Mouse (Mus musculus): ENCODE measurements at regions not wholly inside any gene's neighbourhood (a gene's known extent, or its start where the extent isn't known, plus 50 kb on each side); places are given as distances from the start of the nearest gene placed in this dataset.
A peak's percentile ranks its signal among the peaks of the same experiment; 100 is the strongest.
"Not testable (repeated sequence)": the region's sequence is repeated elsewhere in the genome, so short reads cannot be mapped to it uniquely, and the experiment has no call there.

- ATAC-seq (ENCODE audit: insufficient number of reproducible peaks, low FRiP score, low TSS enrichment, low read depth): no peak
- Histone ChIP-seq H3K9me3 (no peaks in the 10 kb centered on the region), H3K4me2 (no peak overlapping the region), H3K4me3 (no peak overlapping the region), H3K27me3 (no peaks in the 10 kb centered on the region), H3K36me3 (no peaks in the 10 kb centered on the region), H3K4me1 (no peaks in the 10 kb centered on the region), H3K27ac (no peak overlapping the region), H3K9ac (no peak overlapping the region)
- 92% methylated on average over 5 of the region's 5 CpGs for WGBS
These were observed 132.9 kb downstream of the Tomm20 start for GRCm38 (mm10) chr8:126812777-126813176.

DNA sequence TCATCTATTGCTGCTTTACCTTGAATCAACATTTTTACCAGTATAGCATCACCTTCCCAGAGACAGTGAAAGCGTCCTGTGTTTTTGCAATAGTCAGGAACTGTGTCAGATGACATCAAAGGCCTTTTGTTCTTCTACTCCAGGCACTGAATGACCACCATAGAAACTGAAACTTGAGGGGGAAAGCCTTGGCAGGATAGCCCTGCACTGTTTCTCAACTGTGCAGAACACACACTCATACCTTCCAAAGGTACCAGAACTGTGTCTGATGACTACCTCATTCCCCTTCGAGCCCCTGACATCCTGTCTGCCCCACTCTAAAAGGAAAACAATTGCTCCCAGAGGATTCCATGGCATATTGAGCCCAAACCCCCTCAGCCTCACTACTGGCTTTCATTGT lies 134.3 kb downstream of the Tomm20 start:
- not testable (repeated sequence) for H3K27me3 ChIP-seq; H3K9ac ChIP-seq; H3K9me3 ChIP-seq; H3K27ac ChIP-seq; ATAC-seq (ENCODE audit: insufficient number of reproducible peaks, low FRiP score, low TSS enrichment, low read depth); H3K4me3 ChIP-seq; H3K4me2 ChIP-seq; H3K4me1 ChIP-seq; H3K36me3 ChIP-seq
- 60% methylated on average over 2 of the region's 2 CpGs for WGBS

DNA sequence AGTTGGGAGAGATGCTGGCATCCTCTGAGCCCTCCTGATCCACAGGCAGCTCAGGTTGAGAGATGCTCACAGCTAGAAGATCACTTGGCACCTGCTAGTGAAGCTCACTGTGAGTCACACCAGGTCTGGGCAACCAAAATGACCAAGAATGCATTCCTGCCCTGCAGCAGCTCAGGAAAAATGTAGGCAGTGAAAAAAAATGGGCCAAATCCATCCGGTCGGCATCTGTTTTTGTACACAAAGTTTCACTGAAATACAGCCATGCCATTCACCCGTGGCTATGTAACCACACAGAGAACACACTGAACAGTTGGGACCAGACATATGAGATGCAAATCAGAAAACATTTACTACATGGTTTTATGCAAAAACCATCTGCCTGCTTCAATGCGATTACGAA lies 135.1 kb downstream of the Tomm20 start:
- H3K4me1 ChIP-seq: peaks cover 4% of the 10 kb centered on the region; the same call in 1 of the 2 replicates
- no peaks in the 10 kb centered on the region for H3K36me3 ChIP-seq
- no peak overlapping the region for H3K9ac ChIP-seq
- H3K27ac ChIP-seq: no peak overlapping the region
- H3K9me3 ChIP-seq: no peaks in the 10 kb centered on the region
- no peaks in the 10 kb centered on the region for H3K27me3 ChIP-seq
- WGBS: 70% methylated on average over 5 of the region's 5 CpGs
- ATAC-seq (ENCODE audit: insufficient number of reproducible peaks, low FRiP score, low TSS enrichment, low read depth): no peak
- no peak overlapping the region for H3K4me3 ChIP-seq
- no peak overlapping the region for H3K4me2 ChIP-seq

DNA sequence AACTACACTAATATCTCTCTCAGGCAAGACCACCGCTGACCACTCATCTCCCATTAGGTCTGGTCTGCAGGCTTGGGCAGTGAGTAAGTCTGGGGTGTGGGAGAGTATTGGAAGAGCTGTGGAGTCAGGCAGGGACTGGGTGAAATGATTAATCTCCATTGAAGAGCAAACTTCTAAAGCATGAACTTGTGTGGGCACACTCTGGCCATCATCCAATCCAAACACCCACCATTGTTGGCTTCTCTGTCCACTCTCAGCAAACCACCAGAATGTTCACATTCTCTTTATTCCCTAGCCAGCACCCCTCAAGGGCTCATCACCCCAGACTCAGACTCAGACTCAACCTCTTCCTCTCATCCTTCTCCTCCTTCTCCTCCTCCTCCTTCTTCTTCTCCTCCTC lies 136.3 kb downstream of the Tomm20 start:
- Histone ChIP-seq H3K27me3 (no peaks in the 10 kb centered on the region), H3K27ac (no peak overlapping the region), H3K36me3 (no peaks in the 10 kb centered on the region), H3K9me3 (no peaks in the 10 kb centered on the region), H3K4me2 (no peak overlapping the region), H3K4me1 (peaks cover 10% of the 10 kb centered on the region; the same call in 1 of the 2 replicates), H3K4me3 (no peak overlapping the region), H3K9ac (no peak overlapping the region)
- ATAC-seq (ENCODE audit: insufficient number of reproducible peaks, low FRiP score, low TSS enrichment, low read depth): no peak
- 80% methylated on average over 1 of the region's 1 CpGs for WGBS

GRCm38 (mm10) chr8:126808496-126808895 lies 137.1 kb downstream of the Tomm20 start:
- H3K9ac ChIP-seq: no peak overlapping the region
- ATAC-seq (ENCODE audit: insufficient number of reproducible peaks, low FRiP score, low TSS enrichment, low read depth): no peak
- 92% methylated on average over 4 of the region's 4 CpGs for WGBS
- no peak overlapping the region for H3K4me3 ChIP-seq
- no peaks in the 10 kb centered on the region for H3K27me3 ChIP-seq
- no peaks in the 10 kb centered on the region for H3K9me3 ChIP-seq
- H3K4me2 ChIP-seq: no peak overlapping the region
- peaks cover 10% of the 10 kb centered on the region; the same call in 1 of the 2 replicates for H3K4me1 ChIP-seq
- H3K36me3 ChIP-seq: no peaks in the 10 kb centered on the region
- no peak overlapping the region for H3K27ac ChIP-seq

DNA sequence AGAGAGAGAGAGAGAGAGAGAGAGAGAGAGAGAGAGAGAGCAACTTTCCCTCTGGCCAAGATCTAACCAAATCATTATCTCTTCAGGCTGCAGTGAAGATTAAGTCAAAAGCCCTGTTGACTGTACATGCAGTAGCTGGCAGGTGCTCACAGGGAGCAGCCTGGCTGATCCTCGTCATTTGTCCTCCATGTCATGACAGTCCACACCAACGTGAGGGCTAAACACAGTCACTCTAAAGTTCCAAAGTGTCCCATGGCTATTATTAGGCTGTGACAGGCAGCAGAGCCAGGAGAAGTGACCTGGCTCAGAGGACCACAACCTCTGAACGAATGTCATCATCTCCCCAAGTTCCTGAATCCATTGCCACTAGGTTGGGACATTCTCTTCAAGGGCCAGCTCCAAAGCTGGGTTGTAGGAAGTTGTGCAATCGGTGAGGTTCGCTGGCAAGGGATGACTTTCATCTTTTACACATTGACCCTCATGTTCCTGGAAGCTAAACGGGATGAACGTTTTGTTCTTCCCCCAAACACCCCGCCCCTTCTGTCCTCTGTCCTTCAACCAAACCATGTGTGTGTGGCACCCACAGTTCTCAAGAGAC lies 138.4 kb downstream of the Tomm20 start:
- Histone ChIP-seq H3K27ac (no peak overlapping the region), H3K27me3 (no peaks in the 10 kb centered on the region), H3K36me3 (no peaks in the 10 kb centered on the region), H3K4me3 (no peak overlapping the region), H3K4me1 (peaks cover 10% of the 10 kb centered on the region; the same call in 1 of the 2 replicates), H3K9ac (no peak overlapping the region), H3K4me2 (no peak overlapping the region), H3K9me3 (no peaks in the 10 kb centered on the region)
- ATAC-seq (ENCODE audit: insufficient number of reproducible peaks, low FRiP score, low TSS enrichment, low read depth): no peak
- 70% methylated on average over 8 of the region's 8 CpGs for WGBS

- WGBS: 91% methylated on average over 2 of the region's 2 CpGs
These were observed 139.1 kb downstream of the Tomm20 start for GRCm38 (mm10) chr8:126806591-126806990.

GRCm38 (mm10) chr8:126806181-126806560 lies 139.5 kb downstream of the Tomm20 start:
- 59% methylated on average over 3 of the region's 3 CpGs for WGBS
- no peak overlapping the region for H3K4me2 ChIP-seq
- H3K9me3 ChIP-seq: no peaks in the 10 kb centered on the region
- no peak overlapping the region for H3K4me3 ChIP-seq
- no peaks in the 10 kb centered on the region for H3K36me3 ChIP-seq
- H3K9ac ChIP-seq: no peak overlapping the region
- H3K27me3 ChIP-seq: no peaks in the 10 kb centered on the region
- no peak for ATAC-seq (ENCODE audit: insufficient number of reproducible peaks, low FRiP score, low TSS enrichment, low read depth)
- peaks cover 10% of the 10 kb centered on the region; the same call in 1 of the 2 replicates for H3K4me1 ChIP-seq
- peak overlapping the region; percentile 69 for H3K27ac ChIP-seq

More at GRCm38 (mm10) chr8:126806591-126806990, 139.1 kb downstream of the Tomm20 start:
- no peak overlapping the region for H3K4me3 ChIP-seq
- ATAC-seq (ENCODE audit: insufficient number of reproducible peaks, low FRiP score, low TSS enrichment, low read depth): no peak
- H3K9me3 ChIP-seq: no peaks in the 10 kb centered on the region
- H3K9ac ChIP-seq: no peak overlapping the region
- peaks cover 10% of the 10 kb centered on the region; the same call in 1 of the 2 replicates for H3K4me1 ChIP-seq
- H3K4me2 ChIP-seq: no peak overlapping the region
- peak overlapping the region; percentile 69 for H3K27ac ChIP-seq
- no peaks in the 10 kb centered on the region for H3K27me3 ChIP-seq
- no peaks in the 10 kb centered on the region for H3K36me3 ChIP-seq

DNA sequence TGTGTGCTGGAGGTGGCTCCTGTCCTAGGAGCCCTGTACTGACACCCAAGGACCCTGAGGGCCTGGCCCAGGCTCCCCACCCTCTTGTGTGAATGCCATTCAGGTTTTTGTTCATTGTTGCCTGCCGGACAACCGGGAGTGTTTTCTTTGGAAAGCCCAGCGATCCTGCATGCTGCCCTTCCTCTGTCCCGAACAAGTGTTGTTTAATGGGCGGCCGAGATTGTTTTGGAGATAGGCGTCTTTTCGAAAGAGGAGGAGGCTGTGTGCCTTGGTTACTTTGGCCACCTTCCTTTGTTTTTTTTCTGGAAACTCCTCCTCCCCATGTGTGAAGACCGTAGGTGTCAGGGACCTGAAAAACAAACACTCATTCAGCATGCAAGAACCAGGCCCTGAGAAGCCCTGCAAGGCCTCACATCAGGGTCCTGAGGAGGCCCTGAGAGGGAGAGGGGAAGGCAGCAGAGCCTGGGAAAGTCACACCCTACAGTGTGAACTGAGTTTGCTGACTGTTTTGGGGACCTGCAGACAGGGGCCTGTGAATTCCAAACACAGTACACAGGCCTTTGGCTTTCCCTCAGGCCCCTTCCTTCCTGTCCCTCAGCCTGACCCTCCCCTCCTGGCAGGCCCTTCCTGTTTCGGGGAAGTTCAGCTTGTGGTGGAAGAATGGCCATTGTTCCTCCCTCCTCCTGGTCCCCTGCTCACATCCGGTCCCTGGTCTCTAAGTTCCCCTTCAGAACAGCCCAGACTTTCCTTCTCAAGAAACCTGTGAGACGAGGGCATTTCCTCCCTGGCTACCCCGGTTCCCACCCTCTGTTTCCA lies 140.1 kb downstream of the Tomm20 start:
- no peak overlapping the region for H3K4me3 ChIP-seq
- no peaks in the 10 kb centered on the region for H3K9me3 ChIP-seq
- peaks cover 10% of the 10 kb centered on the region; the same call in 1 of the 2 replicates for H3K4me1 ChIP-seq
- 47% methylated on average over 13 of the region's 13 CpGs for WGBS
- H3K4me2 ChIP-seq: no peak overlapping the region
- no peak overlapping the region for H3K9ac ChIP-seq
- H3K27ac ChIP-seq: peak overlapping the region; percentile 69
- H3K36me3 ChIP-seq: no peaks in the 10 kb centered on the region
- no peaks in the 10 kb centered on the region for H3K27me3 ChIP-seq
- ATAC-seq (ENCODE audit: insufficient number of reproducible peaks, low FRiP score, low TSS enrichment, low read depth): peak; percentile 69; the same call in 1 of the 2 replicates

- ATAC-seq (ENCODE audit: insufficient number of reproducible peaks, low FRiP score, low TSS enrichment, low read depth): no peak
- H3K27ac ChIP-seq: 0 out of 2 replicates have a peak overlapping the region, but pooled peaks have one; percentile 8
These were observed 141.5 kb downstream of the Tomm20 start for GRCm38 (mm10) chr8:126804115-126804514.

DNA sequence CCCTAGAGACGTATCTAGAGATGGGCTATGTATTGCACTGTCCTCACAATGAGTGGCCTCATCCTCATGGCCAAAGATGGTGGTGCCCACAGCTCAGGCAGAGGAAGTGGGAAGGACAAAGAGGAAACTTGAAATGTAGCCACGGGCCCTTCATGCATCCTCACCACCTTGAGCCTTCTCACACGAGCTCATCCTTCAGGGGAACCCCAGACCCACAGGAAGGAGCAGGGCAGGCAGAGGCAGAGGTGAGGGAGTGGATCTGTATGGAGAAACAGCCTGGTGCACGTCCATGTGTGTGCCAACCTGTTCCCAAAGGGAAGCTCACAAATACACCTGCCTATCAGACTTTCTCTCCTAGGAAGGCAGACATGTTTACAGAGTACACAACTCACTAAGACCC lies 143.0 kb downstream of the Tomm20 start:
- H3K4me3 ChIP-seq: no peak overlapping the region
- H3K4me1 ChIP-seq: peaks cover 20% of the 10 kb centered on the region
- ATAC-seq (ENCODE audit: insufficient number of reproducible peaks, low FRiP score, low TSS enrichment, low read depth): no peak
- H3K4me2 ChIP-seq: no peak overlapping the region
- no peaks in the 10 kb centered on the region for H3K36me3 ChIP-seq
- H3K27ac ChIP-seq: no peak overlapping the region
- H3K27me3 ChIP-seq: no peaks in the 10 kb centered on the region
- H3K9me3 ChIP-seq: no peaks in the 10 kb centered on the region
- H3K9ac ChIP-seq: no peak overlapping the region
- WGBS: 78% methylated on average over 4 of the region's 4 CpGs

More at GRCm38 (mm10) chr8:126804115-126804514, 141.5 kb downstream of the Tomm20 start:
- H3K9ac ChIP-seq: no peak overlapping the region
- H3K4me2 ChIP-seq: no peak overlapping the region
- H3K4me3 ChIP-seq: no peak overlapping the region
- 83% methylated on average over 7 of the region's 7 CpGs for WGBS
- no peaks in the 10 kb centered on the region for H3K9me3 ChIP-seq
- H3K27me3 ChIP-seq: no peaks in the 10 kb centered on the region
- no peaks in the 10 kb centered on the region for H3K36me3 ChIP-seq
- peaks cover 10% of the 10 kb centered on the region; the same call in 1 of the 2 replicates for H3K4me1 ChIP-seq

DNA sequence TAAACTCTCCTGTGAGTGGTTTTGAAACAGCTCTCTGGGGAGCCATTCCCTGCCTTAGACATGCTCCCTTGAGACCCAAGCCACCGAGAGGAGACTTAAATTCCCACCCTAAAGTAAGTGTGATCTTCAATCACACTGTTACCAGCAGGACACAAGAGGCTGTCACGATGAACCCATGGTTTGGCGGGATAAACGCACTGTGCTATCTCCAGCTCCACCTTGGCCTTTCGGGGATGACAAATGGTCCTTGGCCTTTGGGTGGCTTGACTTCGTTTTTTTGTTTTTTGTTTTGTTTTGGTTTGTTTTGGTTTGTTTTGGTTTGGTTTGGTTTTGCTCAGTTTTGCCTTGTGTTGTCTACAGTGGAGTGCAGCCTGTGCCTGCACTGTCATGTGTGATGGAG lies 144.7 kb downstream of the Tomm20 start:
- ATAC-seq (ENCODE audit: insufficient number of reproducible peaks, low FRiP score, low TSS enrichment, low read depth): no peak
- no peaks in the 10 kb centered on the region for H3K9me3 ChIP-seq
- WGBS: 61% methylated on average over 6 of the region's 6 CpGs
- H3K4me2 ChIP-seq: no peak overlapping the region
- no peak overlapping the region for H3K4me3 ChIP-seq
- no peak overlapping the region for H3K27ac ChIP-seq
- peaks cover 25% of the 10 kb centered on the region for H3K4me1 ChIP-seq
- no peaks in the 10 kb centered on the region for H3K36me3 ChIP-seq
- H3K9ac ChIP-seq: no peak overlapping the region
- H3K27me3 ChIP-seq: no peaks in the 10 kb centered on the region
